Mouse (Mus musculus) embryonic facial prominence, embryonic 10.5 days (tissue): ENCODE measurements around the gene Tomm40. TPM values are rescaled to one million over a fixed set of nuclear protein-coding genes. Genes with fewer than 3 reads are reported as not detected.

Source experiments
- DNase-seq: peaks from one replicate; pipeline ENCODE4 v3.0.0-alpha.2; 2017; ENCODE audit warnings: low spot score
- H3K27ac ChIP-seq: fragments of 300-500 bp; sonication (generic); replicated peaks from 2 replicates; pipeline ENCODE4 v1.5.1; 2016; ENCODE audit warnings: mild to moderate bottlenecking
- H3K27me3 ChIP-seq: fragments of 300-500 bp; sonication (generic); replicated peaks from 2 replicates; pipeline ENCODE4 v1.6.1; 2016; ENCODE audit warnings: low read depth, mild to moderate bottlenecking; ENCODE audit not compliant: poor library complexity, severe bottlenecking
- H3K36me3 ChIP-seq: fragments of 300-500 bp; sonication (generic); replicated peaks from 2 replicates; pipeline ENCODE4 v1.6.1; 2016; ENCODE audit warnings: mild to moderate bottlenecking, moderate library complexity
- H3K4me1 ChIP-seq: fragments of 300-500 bp; sonication (generic); 2 replicates; pipeline ENCODE4 v1.6.1; 2016
- H3K4me3 ChIP-seq: fragments of 300-500 bp; sonication (generic); 2 replicates; pipeline ENCODE4 v1.5.1; 2016; ENCODE audit warnings: mild to moderate bottlenecking, moderate library complexity
- H3K9me3 ChIP-seq: fragments of 300-500 bp; sonication (generic); 2 replicates; pipeline ENCODE4 v1.6.1; 2016; ENCODE audit warnings: mild to moderate bottlenecking
- WGBS: fragments of 180-500 bp; shearing (Covaris S2); methylation state at CpG from one replicate; pipeline ENCODE4 v1.1.7; 2016; 5-methylcytosine and 5-hydroxymethylcytosine counted together
- polyA plus RNA-seq: library from polyadenylated mRNA; unstranded; fragments of >200 nt; fragmentation: Nextera tagmentation; extraction: Ambion mirVana; gene quantifications from 2 replicates; pipeline ENCODE4 v1.2.1, GENCODE M21; 2016

Tomm40 gene
- polyA plus RNA-seq, 1 experiment from 2014 or later = 216 TPM

DNA sequence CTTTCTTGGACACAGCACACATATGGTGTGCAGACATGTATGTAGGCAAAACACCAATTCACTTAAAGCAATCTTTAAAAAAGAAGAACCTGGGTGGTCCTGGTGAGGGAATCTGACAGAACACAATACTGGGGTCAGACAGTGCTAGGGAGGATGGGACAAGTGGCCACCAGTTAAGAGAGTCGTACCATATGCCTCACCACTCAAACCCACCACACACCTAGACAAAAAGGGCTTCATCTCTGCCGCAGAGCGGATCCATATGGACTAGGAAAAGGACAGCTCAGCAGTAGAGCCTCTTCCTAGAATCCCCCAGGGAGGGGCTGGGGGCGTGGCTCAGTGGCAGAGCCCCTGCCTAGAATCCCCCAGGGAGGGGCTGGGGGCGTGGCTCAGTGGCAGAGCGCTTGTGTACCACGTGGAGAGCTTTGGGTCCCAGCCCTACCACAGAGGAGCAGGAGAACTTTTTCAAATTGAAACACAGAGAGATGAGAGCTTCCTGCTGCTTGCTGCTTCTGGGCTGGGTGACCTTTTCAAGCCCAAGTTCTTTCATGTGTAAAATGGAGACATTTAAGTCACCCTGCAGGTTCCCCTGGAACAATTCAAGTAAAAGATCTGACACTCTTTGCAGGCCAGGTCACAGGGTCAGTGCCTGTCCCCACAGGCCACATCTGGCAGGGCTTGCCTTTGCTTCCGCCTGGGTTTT lies 26.2 kb upstream of the Tomm40 start:
- peak overlapping the region; percentile 19; the same call in 1 of the 2 replicates for H3K4me3 ChIP-seq
- DNase-seq = peak; percentile 49
- peak overlapping the region; percentile 49 for H3K27ac ChIP-seq
- H3K9me3 ChIP-seq = peaks cover 4% of the 10 kb centered on the region
- H3K36me3 ChIP-seq = peaks cover 87% of the 10 kb centered on the region
- peaks cover 44% of the 10 kb centered on the region for H3K4me1 ChIP-seq
- 9% methylated on average over 8 of the region's 8 CpGs for WGBS
- no peaks in the 10 kb centered on the region for H3K27me3 ChIP-seq

DNA sequence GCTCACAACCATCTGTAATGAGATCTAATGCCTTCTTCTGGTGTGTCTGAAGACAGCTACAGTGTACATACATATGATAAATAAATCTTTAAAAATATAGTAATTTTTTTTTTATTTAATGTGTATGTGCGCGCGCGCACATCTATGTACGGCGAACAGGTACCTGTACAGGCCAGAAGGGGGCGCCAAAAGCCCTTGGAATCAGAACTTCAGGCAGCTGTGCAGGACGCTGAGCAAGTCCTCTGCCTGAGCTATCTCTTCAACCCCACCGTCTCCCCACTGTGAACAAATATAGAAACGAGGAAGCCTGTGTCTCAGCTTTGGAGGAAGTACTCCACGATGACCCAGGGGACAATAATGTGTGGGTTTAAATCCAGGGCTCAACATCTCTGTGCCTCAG lies 25.0 kb upstream of the Tomm40 start:
- H3K4me3 ChIP-seq = no peak overlapping the region
- peaks cover 32% of the 10 kb centered on the region for H3K4me1 ChIP-seq
- H3K27me3 ChIP-seq = no peaks in the 10 kb centered on the region
- DNase-seq = no peak
- H3K27ac ChIP-seq = no peak overlapping the region
- peaks cover 4% of the 10 kb centered on the region for H3K9me3 ChIP-seq
- H3K36me3 ChIP-seq = peaks cover 91% of the 10 kb centered on the region
- 90% methylated on average over 11 of the region's 11 CpGs for WGBS

DNA sequence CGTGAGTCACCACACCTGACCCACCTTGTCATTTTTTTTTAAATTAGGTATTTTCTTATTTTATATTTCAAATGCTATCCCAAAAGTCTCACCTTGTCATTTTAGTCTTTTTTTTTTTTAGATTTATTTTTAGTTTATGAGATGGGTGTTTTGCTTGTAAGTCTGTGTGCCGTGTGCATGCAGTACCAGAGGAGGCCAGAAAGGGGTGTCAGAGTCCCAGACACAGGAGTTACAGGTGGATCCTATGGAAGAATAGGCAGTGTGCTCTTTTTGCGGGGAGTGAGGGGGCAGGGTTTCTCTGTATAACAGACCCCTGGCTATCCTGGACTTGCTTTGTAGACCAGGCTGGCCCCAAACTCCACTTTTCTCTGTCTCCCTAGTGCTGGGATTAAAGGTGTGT lies 23.5 kb upstream of the Tomm40 start:
- Histone ChIP-seq H3K36me3 (peaks cover 91% of the 10 kb centered on the region), H3K27ac (no peak overlapping the region), H3K4me3 (no peak overlapping the region), H3K4me1 (peaks cover 22% of the 10 kb centered on the region), H3K9me3 (peaks cover 4% of the 10 kb centered on the region), H3K27me3 (no peaks in the 10 kb centered on the region)
- DNase-seq = no peak
- 85% methylated on average over 3 of the region's 3 CpGs for WGBS

DNA sequence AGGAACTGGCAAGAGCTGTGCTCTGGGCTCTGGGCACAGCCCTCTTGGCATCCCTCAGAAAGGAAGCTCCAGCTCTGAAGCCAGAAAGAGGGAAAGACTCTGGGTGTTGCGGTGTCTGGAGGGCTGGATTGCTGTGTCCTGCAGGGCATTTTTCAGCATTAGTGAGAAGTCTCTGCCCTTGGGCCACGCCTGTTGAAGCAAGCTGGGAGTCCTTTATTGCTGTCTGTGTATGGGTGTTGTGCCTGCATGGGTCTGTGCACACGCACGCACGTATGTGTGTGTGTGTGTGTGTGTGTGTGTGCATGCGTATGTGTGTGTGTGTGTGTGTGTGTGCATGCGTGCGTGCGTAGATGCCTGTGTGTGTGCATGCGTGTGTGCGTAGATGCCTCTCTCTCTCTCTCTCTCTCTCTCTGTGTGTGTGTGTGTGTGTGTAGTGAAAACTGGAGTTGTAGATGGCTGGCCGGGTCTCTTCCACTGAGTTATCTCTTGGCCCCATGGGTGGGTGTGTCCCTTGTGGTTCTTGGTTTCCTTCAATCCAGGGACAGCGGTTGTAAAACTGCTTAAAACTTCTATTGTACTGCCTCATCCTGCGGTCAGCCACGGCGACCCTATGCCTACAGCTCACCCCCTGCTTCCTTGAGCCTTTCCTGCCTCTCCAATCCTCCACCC lies 21.3 kb upstream of the Tomm40 start:
- peaks cover 11% of the 10 kb centered on the region for H3K4me1 ChIP-seq
- peaks cover 4% of the 10 kb centered on the region for H3K9me3 ChIP-seq
- H3K27me3 ChIP-seq = no peaks in the 10 kb centered on the region
- no peak overlapping the region for H3K27ac ChIP-seq
- 88% methylated on average over 16 of the region's 16 CpGs for WGBS
- no peak for DNase-seq
- peaks cover 93% of the 10 kb centered on the region for H3K36me3 ChIP-seq
- no peak overlapping the region for H3K4me3 ChIP-seq

DNA sequence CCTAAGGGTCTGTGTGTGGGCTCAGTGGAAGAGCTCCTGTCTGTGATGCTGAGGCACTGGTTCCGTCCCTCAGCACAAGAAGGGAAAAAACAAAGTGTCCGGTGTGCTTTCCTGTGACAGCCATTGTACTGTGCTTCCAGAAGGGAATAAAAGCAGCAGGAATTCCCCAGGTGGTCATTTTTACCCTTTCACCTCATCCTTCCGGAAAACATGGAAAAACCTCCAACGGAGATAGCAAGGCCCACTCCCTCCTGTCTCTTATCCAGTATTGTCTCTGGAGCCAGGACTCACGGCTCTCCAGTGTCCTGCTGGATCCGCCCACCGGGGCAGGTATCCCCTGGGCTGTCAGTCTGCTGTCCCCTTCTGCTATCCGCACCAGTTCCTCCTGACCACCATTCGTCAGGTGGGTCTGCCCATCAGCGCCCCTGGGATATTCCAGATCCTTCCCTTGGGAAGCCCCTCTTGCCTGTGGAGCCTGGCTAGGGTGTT lies 19.0 kb upstream of the Tomm40 start:
- no peaks in the 10 kb centered on the region for H3K27me3 ChIP-seq
- no peak for DNase-seq
- peaks cover 93% of the 10 kb centered on the region for H3K36me3 ChIP-seq
- WGBS = 87% methylated on average over 10 of the region's 10 CpGs
- H3K27ac ChIP-seq = no peak overlapping the region
- H3K4me1 ChIP-seq = no peaks in the 10 kb centered on the region
- H3K9me3 ChIP-seq = no peaks in the 10 kb centered on the region
- H3K4me3 ChIP-seq = no peak overlapping the region

DNA sequence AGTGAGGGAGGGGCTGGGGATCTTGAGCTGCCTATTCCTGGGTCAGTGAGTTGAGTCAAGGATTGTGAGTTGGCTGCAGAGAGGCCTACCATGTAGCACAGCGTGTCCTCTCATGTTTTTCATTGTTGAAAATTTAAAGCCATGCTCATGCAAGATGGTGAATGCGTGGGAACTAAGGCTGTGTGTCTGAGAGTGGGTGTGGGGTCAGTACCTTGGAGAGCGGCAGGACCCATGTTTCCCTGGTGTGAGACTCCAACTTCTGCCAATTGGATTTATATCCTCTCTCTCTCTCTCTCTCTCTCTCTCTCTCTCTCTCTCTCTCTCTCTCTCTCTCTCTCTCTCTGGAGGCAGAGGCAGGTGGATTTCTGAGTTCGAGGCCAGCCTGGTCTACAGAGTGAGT lies 11.3 kb upstream of the Tomm40 start:
- Histone ChIP-seq H3K36me3 (peaks cover 100% of the 10 kb centered on the region), H3K9me3 (peaks cover 4% of the 10 kb centered on the region; the same call in 1 of the 2 replicates)
- 91% methylated on average over 4 of the region's 4 CpGs for WGBS

DNA sequence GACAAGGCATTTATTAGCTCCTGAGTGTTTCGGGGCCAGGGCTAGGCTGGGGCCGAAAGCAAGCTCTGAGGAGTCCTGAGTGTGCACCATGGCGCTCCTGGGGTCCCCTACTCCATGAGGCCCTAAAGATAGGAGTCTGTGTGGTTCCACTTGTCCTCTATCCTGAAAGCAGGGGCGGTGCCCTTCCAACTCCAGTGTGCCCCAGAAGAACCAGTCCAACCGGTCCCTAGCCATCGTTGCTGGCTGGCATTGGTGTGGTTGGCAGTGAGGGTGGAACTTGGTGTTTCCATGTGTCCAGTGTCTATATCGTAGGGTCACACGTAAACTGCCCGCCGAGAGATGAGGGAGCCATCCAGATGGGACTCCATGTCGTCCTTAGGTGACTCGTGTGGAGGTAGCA lies 8.9 kb upstream of the Tomm40 start:
- no peak for DNase-seq
- 96% methylated on average over 12 of the region's 12 CpGs for WGBS
- no peaks in the 10 kb centered on the region for H3K4me1 ChIP-seq
- H3K9me3 ChIP-seq = peaks cover 15% of the 10 kb centered on the region
- H3K27ac ChIP-seq = no peak overlapping the region
- H3K27me3 ChIP-seq = no peaks in the 10 kb centered on the region
- H3K4me3 ChIP-seq = no peak overlapping the region
- peaks cover 100% of the 10 kb centered on the region for H3K36me3 ChIP-seq

More for the DNA sequence above, 11.3 kb upstream of the Tomm40 start:
- Histone ChIP-seq H3K4me1 (no peaks in the 10 kb centered on the region), H3K4me3 (no peak overlapping the region), H3K27me3 (no peaks in the 10 kb centered on the region), H3K27ac (no peak overlapping the region)
- no peak for DNase-seq

DNA sequence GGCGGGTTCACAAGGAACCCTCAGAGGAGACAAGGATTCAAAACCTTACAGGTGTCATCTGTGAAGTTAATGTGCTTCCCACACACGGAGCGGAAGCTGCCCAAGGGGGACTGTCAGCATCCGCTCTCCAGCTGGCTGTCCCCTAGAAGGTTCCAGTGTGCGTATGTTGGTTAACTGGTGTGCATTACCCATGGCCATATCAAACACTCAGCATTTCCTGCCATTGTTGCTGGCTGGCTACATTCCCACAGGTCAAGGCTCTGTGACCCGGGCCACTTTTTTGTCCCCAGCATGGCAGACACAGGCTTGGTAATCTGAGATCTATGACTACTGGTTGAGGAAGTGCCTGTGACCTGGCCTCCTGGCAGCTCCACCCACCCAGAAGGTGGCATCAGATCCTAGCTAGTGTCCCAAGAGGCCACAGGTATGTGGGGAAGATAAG lies 7.5 kb upstream of the Tomm40 start:
- peaks cover 100% of the 10 kb centered on the region for H3K36me3 ChIP-seq
- H3K27ac ChIP-seq = no peak overlapping the region
- H3K4me3 ChIP-seq = no peak overlapping the region
- no peaks in the 10 kb centered on the region for H3K27me3 ChIP-seq
- peaks cover 15% of the 10 kb centered on the region for H3K9me3 ChIP-seq
- 88% methylated on average over 6 of the region's 6 CpGs for WGBS
- DNase-seq = peak; percentile 20
- H3K4me1 ChIP-seq = no peaks in the 10 kb centered on the region

DNA sequence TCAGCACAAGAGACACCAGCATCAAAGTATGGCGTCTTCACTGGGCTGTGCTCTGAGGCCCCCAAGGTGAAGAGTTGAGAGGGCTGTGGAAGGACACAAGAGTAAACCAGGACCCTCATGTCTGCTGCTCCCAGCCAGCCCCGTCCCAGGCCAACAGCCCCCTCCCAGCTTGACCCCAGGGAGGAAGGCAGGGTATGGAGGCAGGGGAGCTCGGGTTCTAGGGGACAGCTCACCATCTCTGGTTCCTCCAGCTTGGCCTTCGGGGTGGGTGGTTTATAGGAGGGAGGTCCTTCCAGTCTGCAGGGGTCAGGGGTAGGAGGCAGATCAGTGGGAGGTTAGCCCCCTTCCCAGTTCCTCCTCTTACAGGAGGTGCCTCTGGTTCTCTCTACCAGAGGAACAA lies 4.0 kb upstream of the Tomm40 start:
- 90% methylated on average over 4 of the region's 4 CpGs for WGBS

DNA sequence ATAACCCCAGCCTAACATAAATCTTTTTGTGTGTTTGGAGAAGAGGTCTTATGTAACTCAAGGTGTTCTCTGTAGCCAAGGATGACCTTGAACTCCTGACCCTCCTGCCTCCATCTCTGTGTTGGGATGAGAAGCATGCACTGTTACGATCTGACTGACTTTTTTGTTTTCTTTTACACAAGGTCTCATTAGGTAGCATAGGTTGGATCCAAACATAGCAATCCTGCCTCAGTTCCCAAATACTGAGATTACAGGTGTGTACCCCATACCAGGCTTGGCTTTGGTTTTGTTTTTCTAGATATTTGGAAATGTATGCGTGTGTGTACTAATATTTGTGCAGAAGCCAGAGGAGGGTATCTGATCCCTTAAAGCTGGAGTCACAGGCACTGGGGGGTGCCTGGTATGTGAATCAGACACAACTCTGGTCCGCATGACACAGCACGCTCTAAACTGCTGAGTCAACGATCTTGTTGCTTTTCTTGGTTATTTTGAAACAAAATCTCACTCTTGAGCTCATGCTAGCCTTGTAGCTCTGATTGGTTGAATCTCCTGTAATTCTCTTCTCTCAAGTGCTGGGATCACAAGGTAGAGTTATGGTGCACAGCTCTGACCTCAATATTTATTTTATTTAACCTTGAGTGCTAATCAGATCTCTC lies 3.2 kb upstream of the Tomm40 start:
- WGBS = 92% methylated on average over 5 of the region's 5 CpGs
- Histone ChIP-seq H3K4me3 (no peak overlapping the region), H3K36me3 (peaks cover 75% of the 10 kb centered on the region), H3K27me3 (no peaks in the 10 kb centered on the region), H3K27ac (no peak overlapping the region), H3K9me3 (peaks cover 15% of the 10 kb centered on the region), H3K4me1 (peaks cover 22% of the 10 kb centered on the region)
- DNase-seq = no peak

More for the DNA sequence above, 4.0 kb upstream of the Tomm40 start:
- Histone ChIP-seq H3K9me3 (peaks cover 15% of the 10 kb centered on the region), H3K4me1 (peaks cover 14% of the 10 kb centered on the region), H3K27ac (no peak overlapping the region), H3K27me3 (no peaks in the 10 kb centered on the region), H3K4me3 (no peak overlapping the region), H3K36me3 (peaks cover 76% of the 10 kb centered on the region)
- DNase-seq = no peak

DNA sequence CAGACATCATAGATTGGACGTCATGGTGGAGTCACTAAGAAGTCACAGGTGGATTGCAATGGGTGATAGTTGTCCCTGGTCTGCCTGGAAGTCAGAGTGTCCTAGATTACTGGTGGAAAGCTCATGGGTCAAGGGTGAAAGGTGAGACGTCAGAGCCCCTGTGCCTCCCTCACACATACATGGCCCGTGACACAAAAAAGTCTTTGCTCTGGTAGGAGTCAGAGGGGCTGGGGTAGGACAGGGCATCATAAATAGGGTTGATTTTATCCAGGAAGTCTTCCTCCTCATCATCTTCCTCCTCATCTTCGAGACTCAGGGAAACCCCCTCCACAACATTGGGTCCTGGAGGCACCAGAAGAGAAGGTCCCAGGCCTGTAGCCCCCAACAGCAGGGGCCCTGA lies 2.1 kb upstream of the Tomm40 start:
- H3K36me3 ChIP-seq = peaks cover 75% of the 10 kb centered on the region
- peaks cover 15% of the 10 kb centered on the region for H3K9me3 ChIP-seq
- H3K27me3 ChIP-seq = no peaks in the 10 kb centered on the region
- no peak overlapping the region for H3K27ac ChIP-seq
- DNase-seq = no peak
- H3K4me1 ChIP-seq = peaks cover 25% of the 10 kb centered on the region
- 87% methylated on average over 4 of the region's 4 CpGs for WGBS
- no peak overlapping the region for H3K4me3 ChIP-seq

DNA sequence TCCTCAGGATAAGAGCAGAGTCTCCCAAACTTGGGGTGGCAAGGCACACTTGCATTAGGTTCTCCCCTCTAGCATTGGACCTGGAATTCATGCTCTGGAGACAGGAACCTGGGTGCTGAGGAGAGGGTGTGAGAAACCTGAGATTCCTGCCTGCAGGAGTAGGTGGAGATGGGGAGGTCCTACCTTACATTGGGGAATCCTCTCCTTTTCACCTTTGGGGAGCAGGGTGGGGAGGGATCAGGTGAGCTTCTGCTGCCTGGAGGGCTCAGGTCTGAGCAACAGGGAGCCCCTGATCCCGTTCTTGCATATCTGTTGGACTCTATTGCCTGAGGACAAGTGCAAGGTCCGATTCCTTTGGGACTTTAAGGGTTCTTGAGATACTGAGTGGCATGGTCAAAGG lies 1.6 kb upstream of the Tomm40 start:
- Histone ChIP-seq H3K36me3 (peaks cover 75% of the 10 kb centered on the region), H3K9me3 (peaks cover 14% of the 10 kb centered on the region), H3K4me3 (peak overlapping the region; percentile 100), H3K27me3 (no peaks in the 10 kb centered on the region), H3K27ac (peak overlapping the region; percentile 84; the same call in 1 of the 2 replicates), H3K4me1 (peaks cover 25% of the 10 kb centered on the region)
- DNase-seq = no peak
- WGBS = 84% methylated on average over 2 of the region's 2 CpGs
